Mouse (Mus musculus) cerebellum, adult 2 months (tissue): ENCODE measurements around the gene Gm49661.

Source experiments
- CTCF ChIP-seq: fragments of 200-500 bp; IDR thresholded peaks from 2 replicates; pipeline ENCODE4 v1.5.1; 2011; ENCODE audit warnings: low read depth, mild to moderate bottlenecking, control low read depth, low read length, moderate library complexity, borderline replicate concordance; ENCODE audit not compliant: insufficient read depth
- POLR2A ChIP-seq: fragments of 200-500 bp; IDR thresholded peaks from 2 replicates; pipeline ENCODE4 v1.6.1; 2011; ENCODE audit warnings: low read length, control low read depth, borderline replicate concordance; ENCODE audit not compliant: insufficient read depth

DNA sequence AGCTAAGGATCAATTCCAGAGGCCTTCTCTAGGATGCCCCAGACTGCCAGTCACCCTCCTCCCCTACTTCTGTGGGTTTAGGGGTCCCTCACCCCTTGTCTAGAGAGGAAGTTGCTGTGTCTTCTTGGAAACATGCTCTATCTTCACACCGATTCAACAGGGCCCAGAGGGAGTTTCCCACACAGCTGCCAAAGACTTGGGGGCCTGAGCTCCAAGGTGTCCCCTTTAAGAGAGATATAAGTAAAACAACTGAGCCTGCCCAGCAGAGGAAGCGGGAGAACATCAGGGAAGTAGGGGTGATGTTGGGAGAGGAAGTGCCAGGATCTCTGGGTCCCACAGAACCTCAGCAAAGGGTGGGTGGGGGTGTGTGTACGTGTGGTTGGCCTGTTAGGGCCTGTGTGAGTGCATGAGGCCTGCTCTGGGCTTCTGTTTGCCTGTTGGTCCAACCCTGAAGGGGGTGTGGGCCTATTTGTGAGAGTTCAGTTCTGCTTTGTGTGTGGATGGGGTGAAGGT is 13.3 kb upstream of the Gm49661 start:
- no peak for TF ChIP-seq POLR2A
- no peak for TF ChIP-seq CTCF
